Mouse (Mus musculus) heart, embryonic 14.5 days (tissue): ENCODE measurements around the gene Rnf34. TPM values are rescaled to one million over a fixed set of nuclear protein-coding genes. Genes with fewer than 3 reads are reported as not detected.

Source experiments
- ATAC-seq: fragments of 200-750 bp; cut with Nextera tagmentation; 2 replicates; pipeline ENCODE4 v1.8.0; 2017; ENCODE audit warnings: low read depth, moderate TSS enrichment; ENCODE audit not compliant: insufficient number of reproducible peaks, insufficient read depth, low FRiP score
- H3K27ac ChIP-seq, 2 experiments: fragments of 200-500 bp in 1 of 2; fragments of 300-500 bp in 1 of 2; sonication (generic) in 1 of 2; replicated peaks in 1 of 2; 2 replicates each; pipeline ENCODE4 v1.5.1; 2012 to 2014; ENCODE audit warnings: low read depth in 2 of 2, low read length in 2 of 2, control low read depth in 1 of 2, mild to moderate bottlenecking in 1 of 2, mixed read lengths in 1 of 2; ENCODE audit not compliant: control insufficient read depth in 1 of 2, insufficient read depth in 1 of 2
- H3K27me3 ChIP-seq: fragments of 300-500 bp; sonication (generic); 2 replicates; pipeline ENCODE4 v1.6.1; 2014; ENCODE audit warnings: mild to moderate bottlenecking, low read length, control low read depth; ENCODE audit not compliant: control insufficient read depth, insufficient read depth
- H3K36me3 ChIP-seq: fragments of 300-500 bp; sonication (generic); 2 replicates; pipeline ENCODE4 v1.6.1; 2014; ENCODE audit warnings: mild to moderate bottlenecking, control low read depth, low read length, mixed read lengths; ENCODE audit not compliant: control insufficient read depth, insufficient read depth
- H3K4me1 ChIP-seq, 2 experiments: fragments of 200-500 bp in 1 of 2; fragments of 300-500 bp in 1 of 2; sonication (generic) in 1 of 2; 2 replicates each; pipeline ENCODE4 v1.6.1; 2012 to 2014; ENCODE audit warnings: low read length in 2 of 2, control low read depth in 1 of 2, mixed read lengths in 1 of 2; ENCODE audit not compliant: control insufficient read depth in 2 of 2, insufficient read depth in 2 of 2
- H3K4me2 ChIP-seq: fragments of 300-500 bp; sonication (generic); 2 replicates; pipeline ENCODE4 v1.6.1; 2014; ENCODE audit warnings: mild to moderate bottlenecking, low read length
- H3K4me3 ChIP-seq, 2 experiments: fragments of 200-500 bp in 1 of 2; fragments of 300-500 bp in 1 of 2; sonication (generic) in 1 of 2; 2 replicates each; pipeline ENCODE4 v1.5.1; 2012 to 2014; ENCODE audit warnings: low read length in 2 of 2, mild to moderate bottlenecking in 2 of 2, control low read depth in 1 of 2, low read depth in 1 of 2, moderate library complexity in 1 of 2; ENCODE audit not compliant: control insufficient read depth in 1 of 2, insufficient read depth in 1 of 2
- H3K9ac ChIP-seq: fragments of 300-500 bp; sonication (generic); 2 replicates; pipeline ENCODE4 v1.6.1; 2014; ENCODE audit warnings: mild to moderate bottlenecking, low read length
- H3K9me3 ChIP-seq: fragments of 300-500 bp; sonication (generic); 2 replicates; pipeline ENCODE4 v1.6.1; 2016; ENCODE audit warnings: low read length, control low read depth; ENCODE audit not compliant: control insufficient read depth
- whole genome bisulfite sequencing: fragments of 180-500 bp; shearing (Covaris S2); extraction: QIAGEN DNeasy Blood & Tissue Kit; methylation state at CpG from one replicate; pipeline ENCODE4 v1.1.7; 2014; 5-methylcytosine and 5-hydroxymethylcytosine counted together
- polyA plus RNA-seq: library from polyadenylated mRNA; unstranded; fragments of >200 nt; fragmentation: Nextera tagmentation; extraction: Ambion mirVana; gene quantifications from 2 replicates; pipeline ENCODE4 v1.2.1, GENCODE M21; 2014

Rnf34 gene
- polyA plus RNA-seq, 1 experiment from 2014 or later, result 34.7 TPM

DNA sequence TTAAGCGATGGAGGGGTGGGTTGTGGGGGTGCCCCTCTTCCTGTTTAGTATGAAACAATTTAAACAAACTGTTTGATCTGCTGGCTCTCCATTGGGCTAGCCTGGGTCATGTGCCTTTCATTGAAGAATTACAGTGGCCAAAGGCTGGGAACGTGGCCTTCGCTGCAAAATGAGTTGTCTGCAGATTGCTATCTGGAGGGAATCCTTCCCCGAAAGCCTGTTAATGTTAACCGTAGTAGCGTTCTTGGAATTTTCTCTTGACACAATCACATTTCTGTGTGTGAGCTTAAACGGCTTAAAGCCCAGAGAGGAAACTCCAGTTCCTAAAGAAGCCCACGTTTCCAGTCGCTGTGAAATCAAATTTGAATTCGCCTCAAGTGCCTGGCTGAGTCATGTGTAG is 16.9 kb upstream of the Rnf34 start:
- Histone ChIP-seq H3K9me3 (no peaks in the 10 kb centered on the region), H3K4me1 (no peaks in the 10 kb centered on the region), H3K4me3 (no peak overlapping the region), H3K4me2 (no peak overlapping the region), H3K9ac (no peak overlapping the region), H3K27ac (no peak overlapping the region), H3K36me3 (no peaks in the 10 kb centered on the region), H3K27me3 (no peaks in the 10 kb centered on the region)
- 74% methylated on average over 10 of the region's 10 CpGs for WGBS
- ATAC-seq, result no peak

DNA sequence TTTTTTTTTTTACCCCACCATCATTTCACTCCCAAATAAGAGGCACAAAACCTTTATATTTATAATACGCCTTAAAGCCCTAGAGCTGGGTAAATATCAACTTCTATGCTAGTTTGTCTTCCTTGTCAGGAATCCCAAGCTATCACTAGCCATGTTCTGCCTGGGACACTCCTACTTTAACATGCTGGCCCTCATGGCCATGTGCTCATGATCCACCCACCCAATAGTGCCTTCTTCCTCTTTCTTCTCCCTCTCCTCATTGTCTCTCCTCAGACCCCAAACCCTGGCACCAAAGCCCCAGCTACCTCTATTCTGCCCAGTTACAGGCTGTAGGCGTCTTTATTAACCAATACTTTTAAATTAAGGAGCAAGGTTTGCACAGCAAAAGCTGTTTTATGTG is 8.7 kb upstream of the Rnf34 start:
- no peak for ATAC-seq
- no peak overlapping the region for H3K9ac ChIP-seq
- no peak overlapping the region for H3K4me3 ChIP-seq

GRCm38 (mm10) chr5:122843799-122844198 is 6.0 kb upstream of the Rnf34 start:
- 80% methylated on average over 5 of the region's 5 CpGs for WGBS

More for the DNA sequence above, 8.7 kb upstream of the Rnf34 start:
- Histone ChIP-seq H3K4me1 (no peaks in the 10 kb centered on the region), H3K9me3 (no peaks in the 10 kb centered on the region), H3K27ac (no peak overlapping the region), H3K36me3 (no peaks in the 10 kb centered on the region), H3K27me3 (no peaks in the 10 kb centered on the region), H3K4me2 (no peak overlapping the region)
- WGBS, result 85% methylated on average over 2 of the region's 2 CpGs

GRCm38 (mm10) chr5:122850319-122851002 is 613 bp downstream of the Rnf34 start:
- peak overlapping the region; percentile 87 for H3K4me2 ChIP-seq
- H3K27me3 ChIP-seq, result no peaks in the 10 kb centered on the region
- no peaks in the 10 kb centered on the region for H3K36me3 ChIP-seq
- ATAC-seq, result peak; percentile 72
- H3K4me1 ChIP-seq, result peaks cover 5 to 15% of the 10 kb centered on the region in 2 experiments; a peak in 3 of 4 replicates
- peak overlapping the region; percentile 92 to 99 for H3K4me3 ChIP-seq
- under 1% methylated on average over 38 of the region's 38 CpGs for WGBS
- H3K9ac ChIP-seq, result peak overlapping the region; percentile 98
- peak overlapping the region; percentile 94 to 99 for H3K27ac ChIP-seq
- H3K9me3 ChIP-seq, result no peaks in the 10 kb centered on the region

More at GRCm38 (mm10) chr5:122843799-122844198, 6.0 kb upstream of the Rnf34 start:
- H3K4me1 ChIP-seq, result no peaks in the 10 kb centered on the region
- no peak overlapping the region for H3K9ac ChIP-seq
- no peaks in the 10 kb centered on the region for H3K9me3 ChIP-seq
- no peak overlapping the region for H3K4me3 ChIP-seq
- no peak for ATAC-seq
- no peaks in the 10 kb centered on the region for H3K36me3 ChIP-seq
- H3K4me2 ChIP-seq, result no peak overlapping the region
- H3K27me3 ChIP-seq, result no peaks in the 10 kb centered on the region
- no peak overlapping the region for H3K27ac ChIP-seq

DNA sequence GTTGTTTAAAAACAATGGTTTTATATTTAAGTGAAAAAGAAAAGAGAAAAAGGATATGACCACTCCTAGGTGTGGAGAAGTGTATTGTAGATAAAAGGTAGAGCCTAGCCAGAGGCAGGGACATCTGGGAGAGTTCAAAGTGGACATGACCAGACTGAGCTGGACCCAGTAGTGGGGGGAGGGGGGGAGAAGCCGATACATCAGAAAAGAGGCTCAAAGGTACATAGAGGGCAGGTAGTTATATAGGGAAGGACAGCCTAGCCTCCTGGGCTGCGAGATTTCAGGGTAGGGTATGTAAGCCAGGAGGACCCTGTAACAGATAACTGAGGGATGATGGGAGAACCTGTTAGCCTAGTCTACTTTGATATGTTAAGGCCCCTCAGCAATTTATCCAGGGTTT is 2.8 kb downstream of the Rnf34 start:
- Histone ChIP-seq H3K27me3 (no peaks in the 10 kb centered on the region), H3K36me3 (no peaks in the 10 kb centered on the region), H3K27ac (no peak overlapping the region), H3K4me2 (no peak overlapping the region), H3K4me3 (no peak overlapping the region), H3K9ac (no peak overlapping the region), H3K4me1 (peaks cover 5 to 15% of the 10 kb centered on the region in 2 experiments; a peak in 3 of 4 replicates), H3K9me3 (no peaks in the 10 kb centered on the region)
- ATAC-seq, result no peak
- WGBS, result 55% methylated on average over 2 of the region's 2 CpGs

DNA sequence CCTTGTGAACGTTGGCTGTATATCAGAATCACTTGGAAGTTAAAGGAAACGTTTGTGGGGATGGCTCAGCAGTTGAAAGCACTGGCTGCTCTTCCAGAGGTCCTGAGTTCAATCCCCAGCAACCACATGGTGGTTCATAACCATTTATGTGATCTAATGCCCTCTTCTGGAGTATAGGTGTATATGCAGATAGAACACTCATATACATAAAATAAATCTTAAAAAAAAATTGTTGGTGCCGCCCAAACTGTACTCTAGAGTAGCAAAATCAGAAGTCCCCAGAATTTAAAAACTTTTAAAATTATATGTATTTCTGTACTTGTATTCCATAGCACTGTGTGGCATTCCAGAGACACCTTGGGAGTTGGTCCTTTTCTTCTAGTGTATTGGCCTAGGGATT is 6.0 kb downstream of the Rnf34 start:
- Histone ChIP-seq H3K36me3 (no peaks in the 10 kb centered on the region), H3K27ac (no peak overlapping the region), H3K4me2 (no peak overlapping the region), H3K4me3 (no peak overlapping the region), H3K9me3 (no peaks in the 10 kb centered on the region), H3K4me1 (peaks cover 3 to 11% of the 10 kb centered on the region in 2 experiments; a peak in 3 of 4 replicates), H3K27me3 (no peaks in the 10 kb centered on the region), H3K9ac (no peak overlapping the region)
- ATAC-seq, result no peak
- WGBS, result 73% methylated on average over 3 of the region's 3 CpGs

GRCm38 (mm10) chr5:122863053-122863452 is 13.2 kb downstream of the Rnf34 start:
- no peaks in the 10 kb centered on the region for H3K9me3 ChIP-seq
- no peak overlapping the region for H3K27ac ChIP-seq
- no peak for ATAC-seq
- H3K4me2 ChIP-seq, result no peak overlapping the region
- H3K27me3 ChIP-seq, result no peaks in the 10 kb centered on the region
- no peak overlapping the region for H3K4me3 ChIP-seq
- 93% methylated on average over 2 of the region's 2 CpGs for WGBS
- H3K36me3 ChIP-seq, result peaks cover 67% of the 10 kb centered on the region
- H3K9ac ChIP-seq, result no peak overlapping the region
- no peaks in the 10 kb centered on the region for H3K4me1 ChIP-seq

GRCm38 (mm10) chr5:122872626-122873025 is 22.8 kb downstream of the Rnf34 start:
- Histone ChIP-seq H3K4me1 (no peaks in the 10 kb centered on the region), H3K4me2 (no peak overlapping the region), H3K36me3 (peaks cover 80% of the 10 kb centered on the region), H3K4me3 (no peak overlapping the region), H3K9ac (no peak overlapping the region), H3K9me3 (no peaks in the 10 kb centered on the region), H3K27ac (no peak overlapping the region), H3K27me3 (no peaks in the 10 kb centered on the region)
- no peak for ATAC-seq
- WGBS, result 89% methylated on average over 3 of the region's 3 CpGs
